Mouse (Mus musculus): Measurements from ENCODE around the gene Dohh.

GRCm38 (mm10) chr10:81377362-81377664, 6.9 kb upstream of the Dohh start:
- no peak for TF ChIP-seq CTCF (IDR thresholded peaks at IDR 0.05; ENCODE audit: extremely low read depth, insufficient read depth, insufficient read length, insufficient replicate concordance)
- TF ChIP-seq POLR2A (IDR thresholded peaks at IDR 0.05; ENCODE audit: low read depth, low read length): no peak

Measured in spleen, adult 2 months (tissue).